Mouse (Mus musculus) bone marrow, adult 2 months (tissue): ENCODE measurements around the gene Armc12.

Experiments used
- CTCF ChIP-seq: fragments of 200-500 bp; IDR thresholded peaks from 2 replicates; pipeline ENCODE4 v1.5.1; 2011; ENCODE audit warnings: low read length, control low read depth; ENCODE audit not compliant: control insufficient read depth, insufficient read depth
- POLR2A ChIP-seq: fragments of 200-500 bp; IDR thresholded peaks from 2 replicates; pipeline ENCODE4 v1.6.1; 2011; ENCODE audit warnings: low read depth, mild to moderate bottlenecking, control low read depth, low read length, borderline replicate concordance; ENCODE audit not compliant: control insufficient read depth

DNA sequence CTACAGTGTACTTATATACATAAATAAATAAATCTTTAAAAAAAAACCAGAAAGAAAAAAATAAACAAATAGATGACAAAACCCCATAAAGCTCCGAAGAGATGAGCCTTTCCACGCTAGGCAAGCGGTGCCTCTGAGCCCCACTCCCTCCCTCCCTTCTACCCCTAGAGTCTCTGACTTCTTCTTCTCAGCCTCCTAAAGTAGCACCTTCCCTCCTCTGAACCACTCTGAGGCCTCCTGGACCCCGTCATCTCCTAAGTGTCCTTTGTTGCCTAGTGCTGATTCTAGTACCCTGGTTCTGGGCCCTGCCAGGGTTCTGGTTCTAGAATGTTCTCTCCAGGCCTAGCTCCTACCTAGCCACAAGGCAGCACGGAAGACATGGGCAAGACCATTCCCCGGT lies at the start of gene Armc12:
- TF ChIP-seq CTCF: no peak
- no peak for TF ChIP-seq POLR2A
